In genomic region chr16:78577085-78577671, GRCm38 (mm10) we compare ENCODE assay signal across 8 mouse cellular contexts. TPM values are rescaled to one million over a fixed set of nuclear protein-coding genes. Genes with fewer than 3 reads are reported as not detected.
DNase-seq lines count a peak whose midpoint lies in the region; ATAC-seq lines count a peak whose summit lies in the region.

No protein-coding gene starts in this region.

- H3K9me3 ChIP-seq in stomach, embryonic 16.5 days (replicated peaks; ENCODE audit: control insufficient read depth, low read length) = no peaks in the 10 kb centered on the region

- peaks cover 13% of the 10 kb centered on the region for H3K4me1 ChIP-seq in stomach, embryonic 16.5 days (ENCODE audit: control insufficient read depth, insufficient read depth, low read length)

- ATAC-seq in granulocyte monocyte progenitor cell, adult 5-6 weeks (replicated peaks; ENCODE audit: poor library complexity, severe bottlenecking) = peak; percentile 58
- peak; percentile 36 for ATAC-seq in stomach, embryonic 16.5 days (ENCODE audit: insufficient read depth, low FRiP score)

- peak; percentile 61 to 70 for DNase-seq in heart, adult 18-20 months
- DNase-seq in heart, postnatal 4 days = no peak
- peak; percentile 21 to 34 for DNase-seq in adrenal gland, postnatal 36 days
- peak; percentile 33 for DNase-seq in kidney, adult 9 months
- no peak for DNase-seq in left cerebral cortex, adult 9 months (ENCODE audit: low spot score in 2 of 2)

- WGBS in macrophage (ENCODE audit: missing documents) = 3% methylated on average over 14 of the region's 14 CpGs
- 14% methylated on average over 14 of the region's 14 CpGs for WGBS in stomach, embryonic 16.5 days

- no peaks in the 10 kb centered on the region for H3K79me2 ChIP-seq in macrophage (ENCODE audit: inconsistent target)

- no peaks in the 10 kb centered on the region for H3K27me3 ChIP-seq in stomach, embryonic 16.5 days (ENCODE audit: control insufficient read depth, insufficient read depth, low read length)

- H3K9ac ChIP-seq in stomach, embryonic 16.5 days (ENCODE audit: low read length) = peak overlapping the region; percentile 90

- H3K4me2 ChIP-seq in stomach, embryonic 16.5 days (ENCODE audit: low read depth, low read length) = peak overlapping the region; percentile 75

- H3K4me3 ChIP-seq in macrophage (ENCODE audit: inconsistent target) = peak overlapping the region; percentile 47
- peak overlapping the region; percentile 75 for H3K4me3 ChIP-seq in stomach, embryonic 16.5 days (replicated peaks; ENCODE audit: low read length)

- H3K36me3 ChIP-seq in macrophage (ENCODE audit: inconsistent target) = no peaks in the 10 kb centered on the region
- H3K36me3 ChIP-seq in stomach, embryonic 16.5 days (ENCODE audit: control insufficient read depth, insufficient read depth, low read length) = no peaks in the 10 kb centered on the region

- H3K27ac ChIP-seq in macrophage = peak overlapping the region; percentile 54
- H3K27ac ChIP-seq in stomach, embryonic 16.5 days (ENCODE audit: low read length) = peak overlapping the region; percentile 91

RNA-seq across cellular contexts. Expression of gene D16Ertd472e, which starts 0.7 kb away (rescaled TPM):
- 1 to 10 TPM; 3.5 to 5.4 TPM for total RNA-seq in heart, adult 18-20 months (2021)
- total RNA-seq in heart, postnatal 4 days (2021) = 1 to 10 TPM; 7.8 to 8.0 TPM
- 10 to 100 TPM; 50.6 to 53.1 TPM for total RNA-seq in adrenal gland, postnatal 36 days (2021)
- total RNA-seq in granulocyte monocyte progenitor cell, adult 5-6 weeks (2014; fragmentation: Nextera tagmentation) = 26.8 and 52.8 TPM in 2 replicates
- 53.9 and 58.5 TPM in 2 replicates for total RNA-seq in granulocyte monocyte progenitor cell, adult 5-6 weeks (2017)
- total RNA-seq in macrophage (2018; cell fraction: chromatin; rRNA removed) = 1 to 10 TPM in 18 of 26 experiments, under 1 TPM in 8; 0.58 to 5.4 (median 1.5) TPM
- total RNA-seq in macrophage (2018; cell fraction: cytosol; rRNA removed) = 1 to 10 TPM in 25 of 26 experiments, under 1 TPM in 1; 0.85 to 5.7 (median 1.5) TPM
- 1 to 10 TPM in 23 of 26 experiments, under 1 TPM in 3; 0.71 to 8.8 (median 1.8) TPM for total RNA-seq in macrophage (2018; cell fraction: nucleus; rRNA removed)
- 1.3 to 1.7 TPM (median 1.4 TPM) in 3 replicates for polyA plus RNA-seq in macrophage (2018)
- 12.8 TPM in 2 replicates for polyA plus RNA-seq in stomach, embryonic 16.5 days (2015; fragmentation: Nextera tagmentation; extraction: Ambion mirVana)

Comparison
In these comparisons a context has a peak if more than half of its experiments do, and no peak if none do; other contexts are left out.
1. DNase-seq: peak in heart, adult 18-20 months (2 of 2), adrenal gland, postnatal 36 days (2 of 2) and kidney, adult 9 months (single experiment); none in heart, postnatal 4 days (single experiment) and left cerebral cortex, adult 9 months (0 of 2).